Mouse (Mus musculus) kidney, embryonic 16.5 days (tissue): ENCODE data around the gene Amigo1. TPM values are rescaled to one million over a fixed set of nuclear protein-coding genes. Genes with fewer than 3 reads are reported as not detected.
"Not testable (repeated sequence)": the region's sequence is repeated elsewhere in the genome, so short reads cannot be mapped to it uniquely, and the experiment has no call there.

ENCODE experiments used
- ATAC-seq: fragments of 200-750 bp; cut with Nextera tagmentation; 2 replicates; pipeline ENCODE4 v1.8.0; 2017; ENCODE audit warnings: moderate TSS enrichment; ENCODE audit not compliant: low FRiP score, low TSS enrichment
- H3K27ac ChIP-seq: fragments of 300-500 bp; sonication (generic); 2 replicates; pipeline ENCODE4 v1.5.1; 2014; ENCODE audit warnings: low read length
- H3K27me3 ChIP-seq: fragments of 300-500 bp; sonication (generic); 2 replicates; pipeline ENCODE4 v1.6.1; 2014; ENCODE audit warnings: low read length, control low read depth, mixed read lengths; ENCODE audit not compliant: insufficient read depth
- H3K36me3 ChIP-seq: fragments of 300-500 bp; sonication (generic); 2 replicates; pipeline ENCODE4 v1.6.1; 2014; ENCODE audit warnings: low read length, control low read depth, mixed read lengths; ENCODE audit not compliant: insufficient read depth
- H3K4me1 ChIP-seq: fragments of 300-500 bp; sonication (generic); 2 replicates; pipeline ENCODE4 v1.6.1; 2014; ENCODE audit warnings: low read length, control low read depth, mixed read lengths; ENCODE audit not compliant: insufficient read depth
- H3K4me2 ChIP-seq: fragments of 300-500 bp; sonication (generic); replicated peaks from 2 replicates; pipeline ENCODE4 v1.6.1; 2014; ENCODE audit warnings: low read depth, low read length
- H3K4me3 ChIP-seq: fragments of 300-500 bp; sonication (generic); 2 replicates; pipeline ENCODE4 v1.5.1; 2014; ENCODE audit warnings: mild to moderate bottlenecking, low read length
- H3K9ac ChIP-seq: fragments of 300-500 bp; sonication (generic); replicated peaks from 2 replicates; pipeline ENCODE4 v1.6.1; 2014; ENCODE audit warnings: low read length
- H3K9me3 ChIP-seq: fragments of 300-500 bp; sonication (generic); 2 replicates; pipeline ENCODE4 v1.6.1; 2016; ENCODE audit warnings: low read length, control low read depth
- WGBS: fragments of 180-500 bp; shearing (Covaris S2); extraction: QIAGEN DNeasy Blood & Tissue Kit; methylation state at CpG from one replicate; pipeline ENCODE4 v1.1.7; 2014; 5-methylcytosine and 5-hydroxymethylcytosine counted together
- polyA plus RNA-seq: library from polyadenylated mRNA; unstranded; fragments of >200 nt; fragmentation: Nextera tagmentation; extraction: Ambion mirVana; gene quantifications from 2 replicates; pipeline ENCODE4 v1.2.1, GENCODE M21; 2015

Gene Amigo1
- polyA plus RNA-seq, 1 experiment from 2014 or later, result 5.8 TPM

DNA sequence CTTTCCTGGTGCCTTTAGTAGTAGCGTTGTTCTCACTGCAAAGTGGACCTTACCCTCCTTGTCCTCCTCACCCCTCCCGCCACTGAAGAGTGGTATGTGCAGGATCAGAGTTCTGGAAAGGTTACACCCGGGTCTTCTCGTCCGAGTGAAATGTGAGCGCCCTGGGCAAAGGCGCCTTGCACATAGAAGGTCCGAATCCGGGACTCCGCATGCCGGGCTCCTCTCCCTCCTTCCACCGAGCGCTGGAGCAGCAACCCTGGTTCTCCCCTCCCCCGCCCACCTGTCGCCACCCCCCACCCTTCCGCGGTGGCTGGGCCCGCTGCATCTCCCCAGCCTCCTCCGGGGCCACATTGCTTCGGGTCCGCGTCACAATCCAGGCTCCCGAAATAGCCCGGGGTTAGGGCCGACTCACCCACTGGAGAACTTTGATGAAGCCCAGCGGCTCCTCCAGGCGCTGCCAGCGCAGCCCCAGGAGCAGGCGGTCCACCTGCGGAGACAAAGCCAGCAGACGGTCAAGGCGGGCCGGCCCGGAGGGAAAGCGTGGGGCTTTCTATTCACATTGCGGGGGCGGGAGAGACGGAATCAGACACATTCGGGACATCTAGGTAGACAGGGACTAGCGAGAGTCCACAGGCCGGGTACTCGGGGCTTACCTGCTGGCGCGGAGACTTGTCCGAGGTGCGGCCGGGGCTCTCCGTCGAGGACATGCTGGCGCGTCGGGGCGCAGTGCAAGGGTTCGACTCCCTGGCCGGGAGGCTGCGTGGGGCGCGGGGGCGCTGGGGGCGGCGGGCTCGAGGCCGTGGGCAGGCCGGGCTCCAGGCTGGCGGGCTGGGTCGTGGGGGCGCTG, 39.8 kb downstream of the Amigo1 start:
- Histone ChIP-seq H3K9ac (peak overlapping the region; percentile 73), H3K4me3 (peak overlapping the region; percentile 57), H3K9me3 (no peaks in the 10 kb centered on the region), H3K27me3 (peaks cover 29% of the 10 kb centered on the region), H3K27ac (peak overlapping the region; percentile 58), H3K4me1 (peaks cover 16% of the 10 kb centered on the region; the same call in 1 of the 2 replicates), H3K4me2 (peak overlapping the region; percentile 79), H3K36me3 (no peaks in the 10 kb centered on the region)
- ATAC-seq, result peak; percentile 84
- WGBS, result under 1% methylated on average over 61 of the region's 67 CpGs

DNA sequence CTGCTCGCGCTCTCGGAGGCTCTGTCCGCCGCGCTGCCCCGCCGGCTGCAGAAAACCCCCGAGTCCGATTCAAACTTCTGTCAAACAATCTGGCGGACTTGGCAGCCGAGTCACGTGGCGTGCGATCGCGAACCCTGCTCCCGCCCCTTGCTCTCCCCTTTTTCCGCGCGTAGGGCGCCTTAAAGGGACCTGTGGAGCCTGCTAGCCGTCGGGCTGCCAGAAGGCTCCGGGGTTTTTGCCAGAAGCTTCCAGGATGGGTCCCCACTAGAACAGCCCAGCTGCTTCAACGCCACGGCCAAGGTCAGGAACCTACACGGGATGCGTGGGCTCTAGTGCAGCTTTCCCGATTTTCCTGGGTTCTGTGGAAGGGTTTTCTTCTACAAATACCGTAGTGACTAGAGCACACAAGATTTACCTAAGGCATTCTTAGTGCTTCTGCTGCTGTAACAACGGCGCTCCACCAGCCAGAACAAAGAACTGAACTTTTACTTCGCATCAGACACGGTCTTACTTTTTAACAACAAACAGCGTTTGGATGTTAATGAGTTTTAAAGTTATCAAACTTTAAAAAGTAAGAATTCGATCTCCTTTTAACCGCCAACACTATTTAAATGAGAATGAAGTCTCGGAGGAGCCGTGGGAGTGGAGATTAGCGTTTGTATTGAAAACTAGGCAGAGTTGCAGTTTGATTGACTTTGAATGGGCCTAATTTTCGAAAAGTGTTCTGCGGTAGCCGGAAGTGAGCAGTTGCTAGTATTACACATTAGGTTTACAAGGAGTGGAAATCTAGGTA, 40.6 kb downstream of the Amigo1 start, which contains the start of gene Sypl2:
Gene Sypl2 (minus strand): TSS at position 91 of the 793 bp plus-strand sequence.
- Histone ChIP-seq H3K9ac (peak within 1 kb of the TSS; percentile 73), H3K4me2 (peak within 1 kb of the TSS; percentile 79), H3K36me3 (no peaks in the 10 kb centered on the region), H3K4me3 (peak within 1 kb of the TSS; percentile 57), H3K9me3 (no peaks in the 10 kb centered on the region), H3K27me3 (peaks cover 29% of the 10 kb centered on the region), H3K4me1 (peaks cover 16% of the 10 kb centered on the region; the same call in 1 of the 2 replicates), H3K27ac (peak within 1 kb of the TSS; percentile 58)
- ATAC-seq, result peak; percentile 50; the same call in 1 of the 2 replicates
- 2% methylated on average over 44 of the region's 44 CpGs for WGBS

DNA sequence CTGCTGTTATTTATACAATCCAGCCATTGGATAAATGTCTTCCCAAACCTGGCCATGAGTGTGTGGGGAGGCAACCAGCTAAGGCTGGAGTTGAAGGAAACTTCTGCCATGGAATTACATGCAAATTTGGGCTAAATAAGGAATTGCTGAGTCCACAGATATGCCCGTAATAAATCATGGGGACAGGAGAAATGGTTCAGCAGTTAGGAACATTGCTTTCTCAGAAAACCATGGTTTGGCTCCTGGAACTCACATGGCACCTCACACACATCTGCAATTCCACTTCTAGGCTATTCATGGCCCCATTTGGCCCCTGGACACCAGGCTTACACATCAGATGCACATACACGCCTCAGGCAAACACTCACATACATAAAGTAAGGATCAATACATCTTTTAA, 41.4 kb downstream of the Amigo1 start:
- Histone ChIP-seq H3K4me3 (peak overlapping the region; percentile 57; the same call in 1 of the 2 replicates), H3K4me2 (peak overlapping the region; percentile 79), H3K9ac (no peak overlapping the region), H3K27me3 (peaks cover 29% of the 10 kb centered on the region), H3K36me3 (no peaks in the 10 kb centered on the region), H3K9me3 (no peaks in the 10 kb centered on the region), H3K27ac (no peak overlapping the region), H3K4me1 (peaks cover 16% of the 10 kb centered on the region; the same call in 1 of the 2 replicates)
- ATAC-seq, result no peak
- 65% methylated on average over 2 of the region's 2 CpGs for WGBS

DNA sequence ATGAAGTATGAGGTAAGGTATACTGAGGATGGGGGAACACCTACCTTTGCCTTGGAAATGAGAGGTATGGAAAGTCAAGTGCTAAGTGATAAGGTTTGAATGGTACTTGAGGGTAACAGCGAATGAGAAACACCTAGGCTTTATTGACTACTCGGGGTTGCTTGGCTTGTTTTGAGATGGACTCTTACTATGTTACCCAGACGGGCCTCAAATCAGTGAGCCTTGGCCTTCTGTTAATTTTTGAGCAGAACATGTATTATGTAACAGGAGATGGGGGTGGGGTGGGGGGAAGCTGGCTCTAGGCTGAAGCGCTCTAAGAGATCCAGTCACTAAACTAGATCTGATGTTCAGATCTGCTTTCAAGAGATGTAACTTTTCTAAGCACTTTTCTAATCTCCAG, 45.5 kb downstream of the Amigo1 start:
- 0 out of 2 replicates have a peak, but pooled peaks have one; percentile 31 for ATAC-seq
- Histone ChIP-seq H3K27ac (0 out of 2 replicates have a peak overlapping the region, but pooled peaks have one; percentile 27), H3K9me3 (no peaks in the 10 kb centered on the region), H3K4me2 (no peak overlapping the region), H3K9ac (no peak overlapping the region), H3K36me3 (no peaks in the 10 kb centered on the region), H3K27me3 (0 out of 2 replicates have a peak, but pooled peaks cover 4% of the 10 kb centered on the region), H3K4me1 (peaks cover 9% of the 10 kb centered on the region; the same call in 1 of the 2 replicates), H3K4me3 (no peak overlapping the region)
- WGBS, result 65% methylated on average over 4 of the region's 4 CpGs

DNA sequence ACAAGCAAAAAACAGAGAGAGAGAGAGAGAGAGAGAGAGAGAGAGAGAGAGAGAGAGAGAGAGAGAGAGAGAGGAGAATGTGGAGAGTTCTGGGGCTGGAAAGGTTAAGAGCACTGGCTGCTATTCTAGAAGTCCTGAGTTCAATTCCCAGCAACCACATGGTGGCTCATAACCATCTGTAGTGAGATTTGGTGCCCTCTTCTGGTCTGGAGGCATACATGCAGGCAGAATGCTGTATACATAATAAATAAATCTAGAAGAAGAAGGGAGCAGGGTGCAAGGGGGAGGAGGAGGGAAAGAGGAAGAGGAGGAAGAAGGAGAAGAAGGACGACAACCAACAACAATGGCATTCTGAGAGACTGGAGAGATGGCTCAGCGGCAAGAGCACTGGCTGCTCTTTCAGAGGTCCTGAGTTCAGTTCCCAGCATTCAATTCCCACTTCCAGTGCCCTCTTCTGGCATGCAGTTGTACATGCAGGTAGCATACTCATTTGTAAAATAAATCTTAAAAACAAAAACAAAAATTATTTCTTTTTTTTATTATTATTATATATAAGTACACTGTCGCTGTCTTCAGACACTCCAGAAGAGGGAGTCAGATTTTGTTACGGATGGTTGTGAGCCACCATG, 51.5 kb downstream of the Amigo1 start:
- H3K4me3 ChIP-seq, ATAC-seq, H3K9me3 ChIP-seq, H3K27ac ChIP-seq, H3K9ac ChIP-seq, H3K27me3 ChIP-seq, H3K4me2 ChIP-seq, H3K36me3 ChIP-seq, H3K4me1 ChIP-seq: not testable (repeated sequence)
- WGBS, result 84% methylated on average over 4 of the region's 4 CpGs

DNA sequence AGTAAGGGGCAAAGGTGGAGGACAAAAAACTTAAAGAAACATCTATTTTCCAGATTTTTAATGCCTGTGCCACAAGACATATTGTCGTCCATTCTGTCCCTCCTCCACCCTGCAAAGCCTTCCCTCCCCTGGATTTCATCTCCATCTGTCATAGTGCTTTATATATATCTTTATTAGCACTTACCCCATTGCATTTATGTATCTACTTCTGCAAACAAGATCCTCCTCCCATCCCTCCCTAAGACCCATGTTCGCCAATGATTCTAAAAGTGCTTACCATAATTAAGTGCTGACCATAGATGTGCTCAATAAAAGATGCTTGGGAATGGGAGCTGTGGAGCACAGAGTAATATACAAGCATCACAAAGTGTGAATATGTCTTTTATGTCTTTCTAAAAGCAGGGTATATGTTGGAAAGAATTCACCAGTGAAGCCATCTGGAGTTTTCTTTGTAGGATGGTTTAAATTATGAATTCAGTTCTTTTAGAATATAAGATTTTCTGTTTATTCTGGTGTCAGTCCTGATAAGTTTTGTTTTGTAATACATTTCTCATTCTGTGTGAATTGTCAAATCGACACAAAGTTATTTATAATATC, 55.2 kb downstream of the Amigo1 start:
- no peak overlapping the region for H3K4me3 ChIP-seq
- 94% methylated on average over 3 of the region's 3 CpGs for WGBS

More for the DNA sequence above, 55.2 kb downstream of the Amigo1 start:
- Histone ChIP-seq H3K27ac (no peak overlapping the region), H3K9ac (no peak overlapping the region), H3K4me2 (no peak overlapping the region), H3K4me1 (no peaks in the 10 kb centered on the region), H3K9me3 (peaks cover 3% of the 10 kb centered on the region; the same call in 1 of the 2 replicates), H3K27me3 (no peaks in the 10 kb centered on the region), H3K36me3 (no peaks in the 10 kb centered on the region)
- ATAC-seq, result no peak

Other genes with a start within 250 kb of the Amigo1 start
- gene Gstm6, start 242.6 kb upstream of the Amigo1 start, polyA plus RNA-seq, result 8.2 and 9.6 TPM in 2 replicates
- 0.18 and 0.24 TPM in 2 replicates for gene Gstm3, start 217.1 kb upstream of the Amigo1 start, polyA plus RNA-seq
- gene Gstm2, start 199.9 kb upstream of the Amigo1 start, polyA plus RNA-seq, result 115 and 132 TPM in 2 replicates
- gene Gstm1, start 168.4 kb upstream of the Amigo1 start, polyA plus RNA-seq, result 109 and 124 TPM in 2 replicates
- gene Gstm4, start 141.4 kb upstream of the Amigo1 start, polyA plus RNA-seq, result 19.8 and 20.4 TPM in 2 replicates
- 69.7 and 69.8 TPM in 2 replicates for gene Ampd2, start 99.7 kb upstream of the Amigo1 start, polyA plus RNA-seq
- 0.84 and 1.9 TPM in 2 replicates for gene Gnat2, start 93.5 kb upstream of the Amigo1 start, polyA plus RNA-seq
- 188 and 196 TPM in 2 replicates for gene Gnai3, start 40.2 kb upstream of the Amigo1 start, polyA plus RNA-seq
- 0.06 and 0.08 TPM in 2 replicates for gene Gpr61, start 31.5 kb upstream of the Amigo1 start, polyA plus RNA-seq
- gene Cyb561d1, start 14.9 kb downstream of the Amigo1 start, polyA plus RNA-seq, result 3.4 and 3.9 TPM in 2 replicates
- 18.7 and 22.2 TPM in 2 replicates for gene Atxn7l2, start 24.6 kb downstream of the Amigo1 start, polyA plus RNA-seq
- gene Sypl2, start 40.3 kb downstream of the Amigo1 start, polyA plus RNA-seq, result 3.7 and 5.0 TPM in 2 replicates
- gene Psma5, start 70.6 kb downstream of the Amigo1 start, polyA plus RNA-seq, result 282 and 321 TPM in 2 replicates
- gene Sort1, start 97.7 kb downstream of the Amigo1 start, polyA plus RNA-seq, result 7.6 and 8.5 TPM in 2 replicates
- 0.14 TPM in 1 of 2 replicates, not detected in the other for gene Mybphl, start 178.6 kb downstream of the Amigo1 start, polyA plus RNA-seq
- 47.6 and 48.8 TPM in 2 replicates for gene Psrc1, start 197.5 kb downstream of the Amigo1 start, polyA plus RNA-seq
- 21.7 and 22.1 TPM in 2 replicates for gene Celsr2, start 229.2 kb downstream of the Amigo1 start, polyA plus RNA-seq